Mouse (Mus musculus): Measurements from ENCODE around the gene Mex3a.

Mex3a gene

DNA sequence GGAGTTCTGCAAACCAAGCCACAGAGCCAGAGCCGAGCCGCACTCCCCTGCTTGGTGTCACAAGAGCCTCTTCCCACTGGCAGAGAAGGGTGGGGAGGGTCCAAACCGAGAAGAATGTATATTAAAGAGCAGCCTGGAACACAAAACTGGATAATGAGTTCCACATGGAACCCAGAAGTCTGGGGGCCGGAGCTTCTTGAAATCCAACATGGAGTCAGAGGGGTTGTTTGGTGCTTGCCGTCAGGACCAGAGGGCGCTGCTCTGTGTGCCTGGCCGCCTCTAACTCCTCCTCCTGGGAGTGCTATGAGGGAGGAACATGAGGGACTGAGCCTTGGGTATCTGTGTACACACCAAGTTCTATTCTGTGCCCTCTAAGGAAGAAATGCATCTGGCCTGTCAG, 26.4 kb upstream of the Mex3a start:
- no peak for DNase-seq (ENCODE audit: low spot score)

DNA sequence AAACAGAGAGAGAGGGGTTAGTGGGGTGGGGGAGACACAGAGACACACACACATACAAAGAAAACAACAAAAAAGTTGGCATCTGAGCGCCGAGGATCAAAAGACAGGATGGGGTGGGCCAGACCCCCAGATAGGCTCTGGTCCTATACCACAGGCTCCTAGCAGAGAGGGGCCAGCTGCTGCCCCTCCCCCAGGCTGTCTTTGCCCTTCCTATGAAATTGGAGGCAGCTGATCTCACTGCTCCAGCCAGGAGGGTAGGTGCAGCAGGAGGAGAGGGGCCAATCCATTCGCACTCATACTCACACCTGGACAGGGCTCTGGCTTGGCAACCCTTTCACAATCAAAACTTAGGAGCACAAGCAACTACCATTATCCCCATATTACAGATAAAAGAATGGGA, 22.9 kb upstream of the Mex3a start:
- DNase-seq (ENCODE audit: low spot score): no peak

DNA sequence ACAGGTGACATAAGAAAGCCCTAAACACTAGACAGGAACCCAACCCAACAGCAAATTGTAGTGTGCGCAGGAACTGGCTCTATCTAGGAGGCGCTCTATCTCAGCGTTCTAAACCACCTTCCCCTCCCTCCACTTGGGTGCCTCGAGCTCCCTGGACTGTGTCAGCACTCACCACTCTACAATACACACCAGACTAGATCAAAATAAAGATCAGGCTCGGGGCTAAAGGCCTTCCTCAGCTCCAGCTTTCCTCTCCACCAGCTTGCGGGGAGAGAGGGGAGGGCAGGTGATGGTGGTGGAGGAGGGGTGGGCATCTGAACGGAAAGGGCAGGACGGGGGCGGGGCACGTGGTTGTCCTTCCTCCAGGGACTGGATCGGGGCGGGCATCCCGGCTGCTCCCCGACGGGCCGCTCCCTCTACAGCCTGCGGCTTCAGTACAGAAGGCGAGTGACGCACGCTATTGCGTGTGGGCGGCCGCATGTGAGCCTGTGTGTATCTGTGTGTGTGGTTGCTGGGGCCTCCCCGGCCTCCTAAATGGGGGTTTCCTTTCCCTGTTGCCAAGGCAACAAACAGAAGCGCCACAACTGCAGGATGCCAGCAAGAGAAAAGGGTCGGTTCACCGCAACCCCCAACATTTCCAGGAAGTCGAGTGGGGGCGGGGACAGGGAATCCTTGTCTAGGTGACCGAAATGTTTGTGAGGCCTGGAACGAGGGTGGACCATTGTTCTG, 22.3 kb upstream of the Mex3a start, which contains the start of gene Lmna:
Gene Lmna (minus strand): TSS at position 265 of the 729 bp plus-strand sequence.
- DNase-seq (ENCODE audit: low spot score): peak; percentile 91

DNA sequence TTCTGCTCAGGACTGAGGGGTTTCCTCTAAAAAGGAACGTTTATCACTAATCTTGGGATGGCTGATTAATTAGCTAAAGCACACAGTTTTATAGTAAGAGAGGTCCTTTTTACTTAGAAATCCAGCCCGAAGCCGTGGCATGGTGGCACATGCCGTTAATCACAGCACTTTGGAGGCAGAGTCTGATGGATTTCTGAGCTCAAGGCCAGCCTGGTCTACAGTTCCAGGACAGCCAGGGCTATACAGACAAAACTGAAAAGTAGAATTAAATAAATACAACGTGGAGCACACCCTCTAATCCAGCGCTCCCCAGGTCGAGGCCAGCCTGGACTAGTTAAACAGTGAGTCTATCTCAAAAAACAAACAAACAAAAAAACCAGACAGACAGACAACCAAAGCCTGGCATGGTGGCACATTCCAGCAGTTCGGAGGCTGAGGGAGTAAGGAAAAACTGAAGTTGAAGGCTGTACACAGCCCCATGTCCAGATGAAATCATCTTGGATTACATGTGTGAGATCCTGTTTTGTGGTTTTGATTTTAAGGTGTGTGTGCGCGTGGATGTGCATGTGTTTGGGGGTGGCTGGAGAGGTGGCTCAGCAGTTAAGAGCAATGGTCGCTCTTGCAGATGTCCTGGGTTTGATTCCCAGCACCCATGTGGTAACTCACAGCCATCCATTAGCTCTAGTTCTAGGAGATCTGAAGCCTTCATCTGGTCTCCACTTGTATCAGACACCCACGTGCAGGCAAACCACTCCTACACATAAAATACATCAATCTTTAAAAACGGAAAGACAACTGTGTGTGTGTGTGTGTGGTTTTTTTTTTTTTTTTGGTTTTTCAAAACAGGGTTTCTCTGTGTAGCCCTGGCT, 21.5 kb upstream of the Mex3a start:
- no peak for DNase-seq (ENCODE audit: low spot score)

DNA sequence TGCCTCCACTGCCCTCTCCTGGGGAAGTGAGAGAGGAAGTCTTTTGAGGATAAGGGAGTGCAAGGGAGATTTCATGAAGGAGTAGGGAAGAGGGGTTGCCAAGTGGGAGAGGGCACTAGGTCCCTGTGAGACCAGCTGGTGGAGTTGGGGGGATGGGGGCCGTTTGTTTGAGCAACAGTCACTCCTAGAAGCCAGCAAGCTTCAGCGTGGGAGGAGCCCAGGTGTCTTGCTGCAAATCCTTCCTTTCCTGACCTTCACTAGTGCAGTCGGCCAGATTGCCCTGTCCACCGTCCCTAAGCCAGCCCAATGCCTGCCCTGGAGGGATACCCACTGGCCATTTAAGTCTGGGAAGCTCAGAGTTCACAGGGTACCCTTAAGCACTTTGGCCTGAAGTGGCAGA, 20.6 kb upstream of the Mex3a start:
- no peak for DNase-seq (ENCODE audit: low spot score)

DNA sequence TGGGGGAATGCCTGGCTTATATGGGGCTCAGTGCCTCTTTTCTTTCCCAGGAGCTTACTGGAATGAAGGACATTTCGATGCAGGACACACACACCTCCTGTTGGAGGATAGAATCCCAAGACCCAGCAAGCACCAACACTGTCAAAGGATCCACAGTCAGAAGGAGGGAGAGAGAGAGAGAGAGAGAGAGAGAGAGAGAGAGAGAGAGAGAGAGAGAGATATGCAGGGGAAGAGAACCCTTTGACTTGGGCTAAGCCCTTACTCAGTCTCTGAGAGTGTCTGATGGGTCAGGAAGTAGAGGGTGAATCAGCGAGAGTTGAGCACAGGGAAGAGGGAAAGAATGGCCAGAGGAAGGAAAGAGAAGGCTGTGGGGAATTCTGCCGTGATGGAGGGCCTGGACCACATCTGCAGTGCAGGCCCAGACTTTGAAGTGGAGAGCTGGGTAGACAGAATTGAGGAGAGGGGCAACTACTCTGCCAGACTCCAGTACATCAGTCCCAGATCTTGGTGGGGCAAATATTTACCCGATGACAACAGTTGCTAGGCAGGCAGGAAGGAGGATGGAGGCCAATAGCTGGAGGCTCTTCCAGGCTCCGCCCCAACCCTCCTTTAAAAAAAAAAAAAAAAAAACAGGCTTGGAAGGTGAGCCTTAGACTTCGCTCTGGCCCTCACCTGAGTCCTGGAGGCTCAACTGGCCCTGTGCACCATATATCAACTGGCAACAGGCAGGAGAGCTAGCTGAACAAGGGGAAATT, 19.9 kb upstream of the Mex3a start:
- DNase-seq (ENCODE audit: low spot score): no peak

DNA sequence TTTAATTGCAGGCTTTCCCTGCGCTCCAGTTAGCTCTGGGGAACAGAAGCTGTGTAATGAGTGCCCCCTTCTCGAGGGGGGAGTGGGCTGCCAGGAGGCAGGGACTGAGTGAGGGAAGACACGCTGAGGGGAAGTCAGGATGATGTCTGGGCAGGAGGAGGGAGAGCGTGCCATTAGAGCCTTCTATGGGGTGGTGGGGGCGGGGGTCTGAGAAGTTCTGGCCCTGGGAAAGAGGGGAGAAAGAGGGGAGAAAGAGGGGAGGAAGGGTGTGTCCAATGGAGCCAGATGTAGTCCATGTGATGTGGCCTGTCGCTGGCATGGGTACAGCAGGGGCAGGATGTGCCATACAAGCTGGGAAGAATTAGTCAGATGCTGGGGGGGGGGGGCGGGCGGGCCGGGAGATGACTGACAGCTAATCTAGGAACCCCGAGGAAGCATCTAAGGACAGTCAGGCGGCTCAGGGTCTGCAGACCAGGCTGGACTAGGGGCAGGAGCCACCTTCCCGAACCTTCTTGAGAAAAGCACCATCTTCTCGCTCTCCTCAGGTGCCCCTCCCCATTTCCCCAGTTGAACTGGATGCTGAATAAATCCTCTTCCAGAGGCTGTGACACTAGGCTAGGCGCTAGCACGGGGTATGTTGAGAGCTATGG, 19.2 kb upstream of the Mex3a start:
- no peak for DNase-seq (ENCODE audit: low spot score)

DNA sequence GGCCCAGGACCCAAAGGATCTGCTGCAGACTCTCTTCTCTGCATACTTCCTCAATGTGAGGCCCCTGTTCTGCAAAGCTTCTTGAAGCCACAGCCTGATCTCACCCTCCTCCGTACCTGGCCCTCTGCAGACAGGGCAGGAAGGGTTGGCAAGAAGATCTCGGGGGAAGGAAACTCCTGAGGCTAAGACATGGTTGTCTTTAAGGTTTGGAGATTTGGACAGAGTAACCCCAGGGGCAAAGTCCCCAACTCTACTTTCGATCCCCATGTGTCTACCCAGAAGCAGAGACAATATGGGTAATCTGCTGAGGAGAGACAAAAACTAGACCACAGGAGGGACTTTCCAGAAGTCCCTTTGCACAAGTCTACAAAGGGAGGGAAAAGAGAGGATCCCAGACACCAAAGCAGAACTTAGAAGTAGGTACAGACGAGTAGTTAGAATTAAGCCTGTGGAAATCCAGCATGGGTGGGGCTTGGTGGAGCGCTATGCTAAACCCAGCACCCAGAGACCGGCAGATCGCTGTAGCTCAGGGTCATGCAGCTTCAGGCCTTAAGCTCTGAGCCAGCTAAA, 18.6 kb upstream of the Mex3a start:
- no peak for DNase-seq (ENCODE audit: low spot score)

DNA sequence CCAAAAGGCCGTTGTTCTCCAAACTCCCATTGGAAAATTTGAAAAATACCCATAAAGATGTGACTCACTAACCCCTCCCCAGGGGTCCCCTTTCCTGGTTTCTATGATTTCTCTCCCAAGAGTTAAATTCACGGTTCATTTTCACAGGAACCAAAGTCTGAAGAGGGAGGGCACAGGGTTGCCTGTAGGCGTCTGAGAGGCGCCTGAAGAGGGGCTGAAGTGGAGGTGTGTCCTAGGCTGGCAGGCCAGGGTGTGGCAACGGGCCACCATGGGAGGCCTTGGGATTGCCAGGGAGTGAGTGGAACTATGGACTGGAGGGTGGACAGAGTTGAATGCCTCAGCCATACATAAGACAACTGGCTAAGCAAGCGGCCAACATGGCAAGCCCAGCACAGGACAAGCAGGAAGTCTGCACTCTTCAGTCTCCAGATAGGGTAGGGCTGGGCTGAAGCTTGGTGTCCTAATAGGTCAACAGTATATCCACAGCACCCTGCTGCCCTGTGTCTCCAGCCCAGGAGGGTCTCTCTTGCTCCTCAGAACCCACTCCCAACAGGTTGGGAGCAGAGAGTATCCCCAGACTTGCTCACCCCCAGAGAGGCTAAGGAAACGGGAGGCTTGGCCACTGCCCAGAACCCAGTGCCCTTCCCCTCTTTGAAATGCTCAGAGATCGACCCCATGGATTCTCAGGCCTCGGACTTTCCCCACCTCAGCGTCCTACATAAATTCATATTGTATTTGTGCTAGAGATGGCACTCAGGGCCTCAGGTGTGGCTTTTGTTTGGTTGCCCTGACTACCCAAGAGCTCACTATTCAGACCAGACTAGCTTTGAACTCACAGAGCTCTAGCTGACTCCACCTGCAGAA, 17.7 kb upstream of the Mex3a start:
- no peak for DNase-seq (ENCODE audit: low spot score)

DNA sequence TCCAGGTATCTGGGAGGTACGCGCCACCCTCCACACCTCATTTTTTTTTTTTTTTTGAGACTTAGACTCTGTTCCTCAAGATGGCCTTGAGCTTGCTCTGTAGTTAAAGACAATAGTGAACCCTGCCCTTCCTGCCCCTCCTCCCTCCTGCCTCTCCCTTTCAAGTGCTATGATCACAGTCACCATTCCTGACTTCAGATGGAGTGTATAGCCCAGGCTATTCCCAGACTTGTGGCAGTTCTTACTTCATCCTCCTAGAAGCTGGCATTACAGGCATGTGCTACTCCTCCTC, 17.2 kb upstream of the Mex3a start:
- DNase-seq (ENCODE audit: low spot score): no peak

DNA sequence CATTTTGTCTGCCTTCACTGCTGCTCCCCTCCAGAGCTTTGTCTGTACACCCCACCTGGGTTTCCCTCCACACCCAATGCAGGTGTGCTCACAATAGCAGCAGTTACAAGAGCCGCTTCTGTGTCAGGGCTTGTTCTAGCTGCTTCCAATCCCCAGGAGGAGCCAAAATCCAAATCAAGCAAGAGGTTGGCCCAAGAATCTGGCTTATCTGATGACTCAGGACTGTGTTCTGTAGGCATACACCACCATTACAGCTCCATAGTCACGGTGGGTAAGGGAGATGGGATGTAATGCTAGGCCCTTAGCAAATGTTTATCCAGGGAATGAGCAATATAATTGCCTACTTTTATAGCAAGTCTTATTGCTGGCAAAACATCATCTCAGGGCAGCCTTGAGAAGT, 15.8 kb upstream of the Mex3a start:
- no peak for DNase-seq (ENCODE audit: low spot score)

DNA sequence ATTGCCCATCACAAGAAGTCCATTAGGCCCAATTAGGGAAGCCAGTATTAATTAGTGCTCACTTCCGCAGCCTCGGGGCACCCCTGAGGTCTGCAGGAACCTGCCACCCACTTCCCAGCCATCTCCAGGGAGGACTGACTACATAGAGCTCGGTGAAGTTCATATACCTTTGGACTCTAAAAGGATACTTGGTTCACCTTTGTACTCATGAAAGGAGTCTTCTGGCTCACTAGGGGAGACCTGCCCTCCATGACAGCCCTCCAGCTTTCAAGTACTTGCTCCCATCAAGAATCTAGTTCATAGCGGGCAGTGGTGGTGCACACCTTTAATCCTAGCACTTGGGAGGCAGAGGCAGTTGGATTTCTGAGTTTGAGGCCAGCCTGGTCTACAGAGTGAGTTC, 13.8 kb upstream of the Mex3a start:
- DNase-seq (ENCODE audit: low spot score): no peak

DNA sequence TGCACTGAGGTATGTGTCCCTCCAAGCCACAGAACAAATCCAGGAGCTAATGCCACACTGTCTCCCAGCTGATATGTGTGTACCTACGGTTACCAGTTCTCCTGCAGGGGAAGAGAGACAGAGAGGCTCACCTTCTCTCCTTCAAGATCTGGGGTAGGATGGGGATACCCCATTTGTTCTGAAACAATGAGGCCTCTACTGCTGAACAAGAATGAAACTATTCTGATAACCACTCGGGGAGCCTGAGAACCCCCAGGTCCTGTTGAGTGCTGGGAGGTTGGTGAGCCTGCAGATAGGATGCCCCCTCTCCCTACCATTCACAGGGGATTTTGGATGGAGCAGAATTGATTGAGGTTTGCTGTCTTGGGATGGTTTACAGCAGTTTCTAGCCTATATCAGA, 12.1 kb upstream of the Mex3a start:
- no peak for DNase-seq (ENCODE audit: low spot score)

DNA sequence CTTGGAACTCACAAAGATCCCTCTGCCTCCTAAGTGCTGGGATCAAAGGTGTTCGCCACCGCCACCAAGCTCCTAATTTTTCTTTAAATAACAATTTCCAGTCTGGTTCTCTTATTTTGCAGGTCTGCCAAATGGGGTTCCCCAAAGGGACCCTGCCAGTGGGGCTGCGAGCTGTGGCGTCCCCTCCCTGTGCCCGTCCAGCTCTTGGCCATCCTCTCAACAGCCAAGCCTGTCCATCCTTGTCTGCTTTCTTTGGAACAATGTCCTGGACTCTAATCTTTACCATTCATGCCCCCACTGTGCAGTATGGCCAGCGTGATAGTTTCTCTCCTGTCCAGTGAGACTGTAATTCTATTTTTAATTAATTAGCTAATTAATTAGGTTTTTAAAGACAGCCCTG, 11.0 kb upstream of the Mex3a start:
- no peak for DNase-seq (ENCODE audit: low spot score)

DNA sequence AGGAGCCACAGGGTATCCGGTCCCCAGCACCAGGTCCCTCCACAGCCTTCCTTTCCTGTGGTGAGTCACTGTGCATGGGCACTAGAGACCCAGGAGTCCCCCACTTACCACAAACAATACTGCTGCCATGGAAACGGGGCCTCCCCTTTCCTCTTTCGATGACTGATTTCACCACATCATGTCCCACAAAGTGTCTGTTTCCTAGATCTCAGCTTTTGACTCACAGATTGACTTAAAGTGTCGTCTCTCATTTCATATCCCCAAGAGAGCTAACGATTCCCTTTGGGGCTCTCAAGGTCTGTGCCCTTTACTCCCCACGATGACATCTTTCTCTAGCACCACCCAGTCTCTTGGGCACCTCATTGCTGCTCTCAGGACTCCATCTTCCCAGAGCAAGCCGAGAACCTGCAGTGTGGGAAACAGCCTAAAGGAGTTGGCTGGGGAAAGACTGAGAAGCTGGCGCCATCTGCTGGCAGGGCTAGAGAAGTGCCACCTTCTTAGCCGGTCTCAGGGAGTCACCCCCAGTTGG, 10.3 kb upstream of the Mex3a start:
- peak; percentile 76 for DNase-seq (ENCODE audit: low spot score)

DNA sequence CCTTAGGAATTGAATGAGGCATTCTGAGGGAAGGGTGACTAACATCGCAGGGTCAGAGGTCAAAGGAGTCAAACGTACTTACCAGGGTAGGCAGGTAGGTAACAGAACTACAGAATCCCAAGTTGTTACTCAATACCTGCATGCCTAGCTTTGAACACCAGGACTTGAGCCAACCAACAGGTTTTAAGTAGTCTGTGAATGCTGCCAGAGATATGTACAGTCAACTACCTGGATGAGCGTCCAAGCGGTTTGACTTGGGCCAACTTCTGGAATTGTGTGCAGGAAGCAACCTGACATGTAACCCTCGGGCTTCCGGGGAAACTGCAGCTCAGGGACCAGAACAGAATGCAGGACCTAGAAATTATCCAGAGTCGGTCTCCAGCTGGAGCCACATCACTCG, 9.2 kb upstream of the Mex3a start:
- no peak for DNase-seq (ENCODE audit: low spot score)

DNA sequence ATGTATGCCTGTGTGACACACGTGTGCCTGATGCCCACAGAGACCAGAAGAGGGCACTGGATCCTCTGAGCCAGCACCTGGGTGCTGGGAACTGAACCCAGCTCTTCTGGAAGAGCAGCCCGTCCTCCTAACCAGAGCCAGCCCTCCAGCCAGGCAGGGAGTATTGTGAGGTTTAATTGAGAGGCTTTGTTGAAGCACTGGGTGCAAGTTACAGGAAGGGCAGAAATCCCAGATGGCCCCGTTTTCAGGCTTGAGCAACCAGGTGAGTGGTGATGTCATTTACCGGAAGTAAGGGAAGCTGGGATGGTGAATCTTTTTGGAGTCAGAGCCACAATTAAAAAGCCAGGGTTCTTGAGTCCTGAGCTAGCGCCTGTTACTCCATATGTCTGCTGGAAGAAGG, 7.2 kb upstream of the Mex3a start:
- no peak for DNase-seq (ENCODE audit: low spot score)

DNA sequence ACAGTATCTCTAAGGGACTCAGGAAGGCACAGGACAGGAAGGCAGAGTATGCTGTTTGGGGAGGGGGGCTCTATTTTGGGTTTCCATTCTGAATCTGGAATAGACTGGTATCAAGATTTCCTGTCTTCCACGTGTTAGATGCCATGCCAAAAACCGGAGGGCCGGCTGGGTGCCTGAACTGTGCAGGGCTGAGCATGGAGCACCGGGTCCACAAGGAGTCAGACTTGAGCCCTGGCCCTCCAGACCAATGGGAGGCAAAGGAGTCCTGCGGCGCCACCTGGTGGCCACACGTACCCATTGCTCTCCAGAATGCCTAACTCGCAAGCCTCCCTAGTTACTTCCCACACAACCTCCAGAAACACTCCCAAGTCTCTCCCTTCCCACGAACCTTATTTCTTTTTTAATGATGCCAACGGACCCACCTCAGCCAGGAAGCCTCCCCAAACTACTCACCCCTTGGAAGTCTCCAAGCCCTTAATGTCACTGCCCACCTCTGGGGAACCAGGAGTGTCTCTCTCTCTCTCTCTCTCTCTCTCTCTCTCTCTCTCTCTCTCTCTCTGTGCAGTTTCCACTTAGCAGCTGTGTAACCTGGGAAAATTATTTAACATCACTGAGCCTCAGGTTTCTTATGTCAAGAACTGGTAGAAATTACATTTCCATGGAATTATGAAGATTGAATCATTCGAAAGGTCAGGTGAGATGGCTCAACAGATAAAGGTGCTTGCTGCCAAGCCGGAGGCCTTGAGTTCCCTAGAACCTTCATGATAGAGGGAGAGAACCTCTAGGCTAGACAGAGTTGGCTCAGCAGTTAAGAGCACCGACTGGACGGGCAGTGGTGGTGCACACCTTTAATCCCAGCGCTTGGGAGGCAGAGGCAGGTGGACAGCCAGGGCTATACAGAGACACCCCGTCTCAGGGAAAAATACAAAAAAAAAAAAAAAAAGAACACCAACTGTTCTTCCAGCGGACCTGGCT, 5.8 kb upstream of the Mex3a start:
- peak; percentile 75 for DNase-seq (ENCODE audit: low spot score)

DNA sequence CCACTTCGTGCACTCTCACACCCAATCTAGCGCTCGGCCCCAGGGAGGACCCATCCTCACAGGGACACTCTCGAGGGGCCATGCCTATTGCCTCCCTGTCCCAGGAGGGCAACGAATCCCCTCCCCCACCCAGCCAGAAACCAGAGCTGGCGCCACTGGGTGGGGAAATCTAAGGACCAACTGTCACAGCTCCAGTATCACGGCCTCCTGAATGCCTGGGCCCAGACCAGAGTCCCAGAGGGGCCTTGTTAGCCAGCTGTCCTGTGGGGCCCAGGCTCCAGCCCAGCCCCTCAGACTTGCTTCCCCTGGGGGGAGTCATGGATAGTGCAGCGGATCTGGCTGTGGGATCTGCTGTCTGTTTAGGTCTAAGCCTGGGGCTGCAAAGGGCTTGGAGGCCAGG, 4.6 kb upstream of the Mex3a start:
- no peak for DNase-seq (ENCODE audit: low spot score)

DNA sequence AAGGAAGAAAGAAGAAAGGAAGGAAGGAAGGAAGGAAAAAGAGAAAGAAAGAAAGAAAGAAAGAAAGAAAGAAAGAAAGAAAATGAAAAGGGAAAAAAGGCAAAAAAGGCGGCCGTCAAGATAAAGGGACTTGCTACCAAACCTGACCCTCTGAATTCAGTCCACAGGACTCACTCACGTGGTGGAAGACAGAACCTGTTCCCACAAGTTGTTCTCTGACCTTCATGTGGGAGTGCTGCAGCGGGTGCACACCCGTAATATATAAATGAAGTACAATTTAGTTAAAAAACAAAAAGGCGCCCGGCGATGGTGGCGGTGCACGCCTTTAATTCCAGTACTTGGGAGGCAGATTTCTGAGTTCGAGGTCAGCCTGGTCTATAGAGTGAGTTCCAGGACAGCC, 3.5 kb upstream of the Mex3a start:
- no peak for DNase-seq (ENCODE audit: low spot score)

Measured in urinary bladder, postnatal 25 days (tissue).